Mouse (Mus musculus): Measurements from ENCODE around the gene Ndufaf5.
A peak's percentile ranks its signal among the peaks of the same experiment; 100 is the strongest.
"Not testable (repeated sequence)": the region's sequence is repeated elsewhere in the genome, so short reads cannot be mapped to it uniquely, and the experiment has no call there.

The Ndufaf5 gene

GRCm38 (mm10) chr2:140170127-140170802 is at the start of gene Ndufaf5, which contains the start of gene Esf1:
Ndufaf5 (plus strand) TSS chr2:140170649.
Esf1 (minus strand) TSS chr2:140170564.
- peak; percentile 92 for DNase-seq (ENCODE audit: low read depth, low spot score)

- DNase-seq (ENCODE audit: low read depth, low spot score) = no peak
Measured at GRCm38 (mm10) chr2:140125516-140125915, 44.9 kb upstream of the Ndufaf5 start.

- not testable (repeated sequence) for DNase-seq (ENCODE audit: low read depth, low spot score)
Measured at GRCm38 (mm10) chr2:140151743-140152142, 18.7 kb upstream of the Ndufaf5 start, which contains the start of gene Gm17374. Gm17374 (plus strand) TSS chr2:140152043.

GRCm38 (mm10) chr2:140159186-140159730 is 11.2 kb upstream of the Ndufaf5 start:
- peak; percentile 8 for DNase-seq (ENCODE audit: low read depth, low spot score)

GRCm38 (mm10) chr2:140163351-140163854 is 7.0 kb upstream of the Ndufaf5 start:
- no peak for DNase-seq (ENCODE audit: low read depth, low spot score)

- DNase-seq (ENCODE audit: low read depth, low spot score) = no peak
Measured at GRCm38 (mm10) chr2:140169057-140169456, 1.4 kb upstream of the Ndufaf5 start.

GRCm38 (mm10) chr2:140170803-140171553 is 529 bp downstream of the Ndufaf5 start:
- peak; percentile 8 for DNase-seq (ENCODE audit: low read depth, low spot score)

- not testable (repeated sequence) for DNase-seq (ENCODE audit: low read depth, low spot score)
Measured at GRCm38 (mm10) chr2:140185685-140186210, 15.3 kb downstream of the Ndufaf5 start.

- DNase-seq (ENCODE audit: low read depth, low spot score) = no peak
Measured at GRCm38 (mm10) chr2:140200713-140201112, 30.3 kb downstream of the Ndufaf5 start.

- DNase-seq (ENCODE audit: low read depth, low spot score) = no peak
Measured at GRCm38 (mm10) chr2:140202573-140202972, 32.1 kb downstream of the Ndufaf5 start.

- no peak for DNase-seq (ENCODE audit: low read depth, low spot score)
Measured at GRCm38 (mm10) chr2:140203756-140204155, 33.3 kb downstream of the Ndufaf5 start.

- no peak for DNase-seq (ENCODE audit: low read depth, low spot score)
Measured at GRCm38 (mm10) chr2:140214519-140215027, 44.1 kb downstream of the Ndufaf5 start.

GRCm38 (mm10) chr2:140215415-140215814 is 45.0 kb downstream of the Ndufaf5 start:
- no peak for DNase-seq (ENCODE audit: low read depth, low spot score)

- DNase-seq (ENCODE audit: low read depth, low spot score) = no peak
Measured at GRCm38 (mm10) chr2:140215965-140216364, 45.5 kb downstream of the Ndufaf5 start.

- DNase-seq (ENCODE audit: low read depth, low spot score) = no peak
Measured at GRCm38 (mm10) chr2:140220325-140220724, 49.9 kb downstream of the Ndufaf5 start.

- DNase-seq (ENCODE audit: low read depth, low spot score) = no peak
Measured at GRCm38 (mm10) chr2:140230295-140230694, 59.8 kb downstream of the Ndufaf5 start.

GRCm38 (mm10) chr2:140237245-140237644 is 66.8 kb downstream of the Ndufaf5 start:
- DNase-seq (ENCODE audit: low read depth, low spot score) = no peak

GRCm38 (mm10) chr2:140242398-140242797 is 71.9 kb downstream of the Ndufaf5 start:
- no peak for DNase-seq (ENCODE audit: low read depth, low spot score)

GRCm38 (mm10) chr2:140243105-140243504 is 72.7 kb downstream of the Ndufaf5 start:
- no peak for DNase-seq (ENCODE audit: low read depth, low spot score)
